Mouse (Mus musculus): ENCODE measurements around the gene Dennd1a.

DNA sequence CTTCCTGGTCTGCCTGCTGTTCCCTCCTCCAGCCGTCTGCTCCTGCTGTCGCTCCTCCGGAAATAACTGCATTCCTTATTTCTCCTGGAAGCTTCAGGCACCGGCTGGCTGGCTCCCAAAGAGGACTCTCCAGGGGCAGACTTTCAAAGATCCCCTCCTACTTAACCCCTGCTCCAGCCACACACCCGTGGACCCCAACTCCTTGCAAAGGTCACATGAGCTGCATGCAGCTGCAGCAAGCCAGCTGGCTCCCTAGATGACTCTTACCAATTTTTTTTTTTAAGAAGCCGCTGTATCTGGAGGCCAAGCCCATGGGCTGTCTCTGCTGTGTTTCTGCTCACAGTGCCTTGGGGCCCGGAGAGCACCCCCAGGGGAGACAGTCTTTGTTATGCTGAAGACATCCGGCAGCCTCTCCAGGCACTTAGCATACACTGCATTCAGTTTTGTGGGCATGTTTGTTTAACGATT lies 520.1 kb downstream of the Dennd1a start:
- TF ChIP-seq CTCF (IDR thresholded peaks at IDR 0.05; ENCODE audit: extremely low read depth, insufficient read depth, insufficient read length, insufficient replicate concordance) (no peak), POLR2A (IDR thresholded peaks at IDR 0.05; ENCODE audit: low read depth, low read length) (no peak; the same call in 1 of the 2 replicates)

Data from spleen, adult 2 months (tissue).